Mouse (Mus musculus): ENCODE measurements around the gene Ntn5. TPM values are rescaled to one million over a fixed set of nuclear protein-coding genes. Genes with fewer than 3 reads are reported as not detected.
"Not testable (repeated sequence)": the region's sequence is repeated elsewhere in the genome, so short reads cannot be mapped to it uniquely, and the experiment has no call there.

Ntn5 gene
- total RNA-seq, 2 experiments from 2014 or later = 0.34 TPM; not detected in 1

DNA sequence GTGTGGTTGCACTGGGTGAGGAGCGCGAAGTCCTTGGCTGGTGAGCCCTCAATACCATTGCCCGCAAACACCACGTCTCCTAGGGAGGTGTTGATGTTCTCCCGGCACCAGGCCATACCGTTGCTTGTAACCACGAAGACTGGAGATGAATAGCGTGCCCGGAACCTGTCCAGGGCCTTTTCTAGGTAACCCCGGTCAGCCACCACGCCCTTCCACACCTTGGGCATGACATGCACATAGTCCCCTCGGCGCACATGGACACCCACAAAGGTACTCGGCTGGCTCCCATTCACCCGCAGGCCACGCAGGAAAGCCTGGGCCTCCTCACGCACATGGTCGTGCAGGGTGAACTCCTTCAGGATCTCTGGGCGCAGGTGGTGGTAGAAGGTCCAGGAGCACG is 33.3 kb upstream of the Ntn5 start:
- DNase-seq; intact Hi-C loops (cut with DNase I): not testable (repeated sequence)

- no peak for DNase-seq
- intact Hi-C loops (cut with DNase I) = no loop called here
Measured at GRCm38 (mm10) chr7:45654424-45655047, 29.3 kb upstream of the Ntn5 start.

- intact Hi-C loops (cut with DNase I) = no loop called here
- no peak for DNase-seq
Measured at GRCm38 (mm10) chr7:45660746-45661478, 22.9 kb upstream of the Ntn5 start.

DNA sequence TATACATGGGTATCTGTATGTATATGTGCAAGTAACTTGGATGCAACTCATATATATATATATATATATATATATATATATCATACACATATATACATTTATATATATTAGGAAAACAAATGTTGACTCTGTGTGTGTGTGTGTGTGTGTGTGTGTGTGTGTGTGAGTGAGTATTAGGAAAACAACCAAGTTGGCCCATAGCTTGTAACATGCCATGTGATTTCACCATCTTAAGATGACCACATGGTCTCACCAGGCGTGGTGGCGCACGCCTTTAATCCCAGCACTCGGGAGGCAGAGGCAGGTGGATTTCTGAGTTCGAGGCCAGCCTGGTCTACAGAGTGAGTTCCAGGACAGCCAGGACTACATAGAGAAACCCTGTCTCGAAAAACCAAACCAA is 22.1 kb upstream of the Ntn5 start:
- DNase-seq; intact Hi-C loops (cut with DNase I): not testable (repeated sequence)

GRCm38 (mm10) chr7:45665303-45666138 is 18.3 kb upstream of the Ntn5 start:
- intact Hi-C loops (cut with DNase I) = no loop called here
- DNase-seq = no peak

GRCm38 (mm10) chr7:45666161-45666560 is 17.7 kb upstream of the Ntn5 start, which contains the start of gene Fut2:
TSS of gene Fut2 (minus strand) at chr7:45666394.
- DNase-seq = no peak
- intact Hi-C loops (cut with DNase I) = no loop called here

GRCm38 (mm10) chr7:45667761-45668160 is 16.1 kb upstream of the Ntn5 start:
- intact Hi-C loops (cut with DNase I) = no loop called here
- DNase-seq = no peak

DNA sequence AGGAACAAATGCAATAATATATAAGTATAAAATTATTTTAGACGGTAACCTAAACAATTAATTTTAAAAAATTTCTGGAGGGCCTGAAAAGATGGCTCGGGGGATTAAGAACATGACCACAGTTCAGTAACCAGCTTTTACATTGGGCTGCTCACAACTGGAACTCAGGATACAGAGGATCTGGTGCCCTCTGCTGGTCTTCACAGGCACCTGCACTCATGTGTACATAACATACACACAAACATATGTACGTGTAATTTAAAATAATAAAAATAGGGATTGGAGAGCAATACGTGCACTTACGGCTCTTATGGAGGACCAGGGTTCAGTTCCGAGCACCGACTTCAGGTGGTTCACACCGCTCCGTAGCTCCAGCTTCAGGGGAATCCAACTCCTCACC is 14.9 kb upstream of the Ntn5 start:
- no peak for DNase-seq
- intact Hi-C loops (cut with DNase I) = no loop called here

DNA sequence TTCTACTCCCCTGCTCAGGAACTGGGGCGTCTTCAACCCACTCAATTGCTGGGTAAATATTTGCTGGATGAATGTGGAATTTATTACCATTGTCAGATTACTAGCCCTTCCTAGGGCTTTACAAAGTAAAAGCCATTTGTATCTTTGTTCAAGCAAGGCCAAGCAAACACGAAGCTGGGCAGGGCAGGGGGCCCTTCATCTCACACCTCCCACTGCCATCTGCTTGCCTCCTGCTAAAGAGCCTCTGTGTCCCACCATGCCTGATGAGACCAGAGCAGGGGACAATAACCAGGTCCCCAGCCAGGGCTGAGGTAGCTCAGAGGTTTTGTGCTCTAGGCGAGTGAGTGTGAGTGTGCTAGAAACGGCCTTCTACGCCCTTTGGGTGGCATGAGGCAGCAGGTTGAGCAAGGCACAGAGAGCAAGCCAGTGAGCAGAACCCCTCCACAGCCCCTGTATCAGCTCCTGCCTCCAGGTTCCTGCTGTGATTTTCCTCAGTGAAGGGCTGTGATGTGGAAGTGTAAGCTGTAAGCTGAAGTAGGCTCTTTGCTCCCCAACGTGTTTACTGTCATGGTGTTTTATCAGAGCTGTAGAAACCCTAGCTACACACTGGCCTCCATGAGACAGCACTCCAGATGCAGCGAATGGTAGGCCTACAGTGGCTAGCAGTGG is 6.1 kb upstream of the Ntn5 start:
- no peak for DNase-seq
- intact Hi-C loops (cut with DNase I) = no loop called here

- DNase-seq = no peak
- intact Hi-C loops (cut with DNase I) = no loop called here
Measured at GRCm38 (mm10) chr7:45678513-45678912, 5.3 kb upstream of the Ntn5 start.

GRCm38 (mm10) chr7:45679966-45680621 is 3.7 kb upstream of the Ntn5 start:
- intact Hi-C loops (cut with DNase I) = loop anchor here (10.0 kb wide), 1 partner anchor 85 kb away; no protein-coding TSS in a partner anchor
- DNase-seq = no peak

DNA sequence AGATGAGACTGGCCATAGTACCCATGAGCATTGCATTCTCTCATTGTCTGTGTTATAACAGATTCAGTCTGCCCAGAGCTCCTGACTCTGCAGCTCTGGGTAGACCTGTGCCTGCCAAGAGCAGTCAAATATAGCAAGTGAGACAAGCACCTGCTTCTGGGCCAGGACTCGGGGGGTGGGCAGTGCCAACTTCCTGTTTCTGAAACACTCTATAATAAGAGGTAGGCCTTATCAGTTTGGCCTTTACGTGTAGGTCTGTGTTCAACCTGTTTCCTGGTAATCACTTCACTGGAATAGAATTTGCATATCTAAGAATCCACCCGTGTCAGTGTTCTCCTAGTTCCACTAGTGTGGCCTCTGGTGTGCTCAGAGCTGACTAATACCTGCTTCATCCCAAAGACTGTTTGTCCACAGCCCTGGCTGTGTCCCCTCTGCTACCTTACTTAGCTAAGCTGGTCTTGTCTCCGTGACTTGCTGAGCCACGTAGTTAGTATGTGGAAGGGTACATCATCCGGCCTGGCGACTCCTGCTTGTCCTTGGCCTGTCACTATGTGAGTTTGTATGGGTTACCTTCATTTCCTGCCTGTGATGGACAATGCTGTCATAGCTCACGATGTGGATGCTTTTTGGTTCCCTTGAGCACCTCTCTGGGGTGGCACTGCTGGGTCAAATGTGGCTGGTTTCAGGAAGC is 2.6 kb upstream of the Ntn5 start:
- no peak for DNase-seq
- intact Hi-C loops (cut with DNase I) = loop anchor here (10.0 kb wide), 1 partner anchor 86 kb away; no protein-coding TSS in a partner anchor

DNA sequence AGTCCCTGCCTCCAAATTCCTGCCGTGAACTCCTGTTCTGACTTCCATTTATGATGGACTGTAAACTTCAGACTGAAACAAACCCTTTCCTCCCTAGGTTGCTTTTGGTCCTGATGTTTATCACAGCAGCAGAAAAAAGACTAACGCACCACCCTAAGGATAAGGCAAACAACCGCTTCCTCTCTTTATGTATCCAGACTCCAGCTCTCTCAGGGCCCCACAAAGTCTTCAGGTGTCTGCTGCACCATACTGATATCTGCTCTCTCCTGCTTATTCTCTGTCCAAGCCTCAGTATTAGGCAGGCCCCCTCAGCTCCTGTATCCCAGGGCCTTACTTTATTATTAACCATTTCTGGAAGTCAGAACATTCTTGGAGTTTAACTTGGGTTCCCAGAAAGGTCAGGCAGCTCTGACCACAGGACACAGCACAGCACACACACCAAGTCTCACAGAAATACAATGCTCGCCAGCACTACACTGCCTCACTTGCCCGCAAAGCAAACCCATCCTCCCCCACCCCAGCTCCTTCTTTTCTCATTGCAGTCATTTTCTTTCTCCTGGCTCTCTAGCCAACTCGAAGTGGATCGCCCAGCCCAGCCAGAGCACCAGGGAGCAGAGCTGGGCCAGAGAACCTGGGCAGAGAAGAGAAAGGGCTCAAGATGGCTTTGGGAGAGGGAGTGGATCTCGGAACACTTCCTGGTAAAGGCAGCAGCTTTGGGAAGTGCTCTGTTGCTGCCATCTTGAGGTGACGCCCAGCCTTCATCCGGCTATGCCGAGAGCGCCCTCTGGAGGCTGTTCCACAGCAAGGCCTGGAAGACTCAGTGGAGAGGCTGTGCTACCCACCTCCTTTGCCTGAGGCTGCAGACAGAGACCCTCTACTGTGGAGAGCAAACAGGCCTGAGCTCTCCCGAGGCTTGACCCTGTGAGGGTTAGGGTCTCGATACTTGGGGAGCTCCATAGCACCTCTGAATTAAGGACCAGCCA is 1.4 kb upstream of the Ntn5 start:
- peak; percentile 94 for DNase-seq
- intact Hi-C loops (cut with DNase I) = loop anchor here (10.0 kb wide), 1 partner anchor 88 kb away; no protein-coding TSS in a partner anchor

DNA sequence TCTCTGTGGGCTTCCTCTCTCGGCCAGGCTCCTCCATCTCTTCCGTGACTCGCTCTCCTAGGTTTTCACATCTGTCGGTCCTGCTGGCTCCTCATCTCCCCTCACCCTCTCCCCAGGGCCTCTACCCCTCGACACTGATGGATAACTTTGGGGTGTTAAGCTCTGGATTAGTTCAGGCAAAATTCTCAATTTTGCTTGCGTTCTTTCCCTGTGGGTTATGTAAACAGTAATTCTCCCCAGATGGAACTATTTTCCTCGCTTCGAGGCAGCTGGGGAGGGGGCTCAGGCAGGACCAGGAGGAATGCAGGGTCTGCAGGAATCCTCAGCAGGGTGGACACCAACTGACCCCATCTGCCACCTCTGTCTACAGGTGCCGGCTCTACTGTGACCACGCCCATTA is 2.0 kb downstream of the Ntn5 start:
- intact Hi-C loops (cut with DNase I) = loop anchor here (10.0 kb wide), 1 partner anchor 91 kb away; no protein-coding TSS in a partner anchor
- no peak for DNase-seq

- DNase-seq = no peak
- intact Hi-C loops (cut with DNase I) = loop anchor here (10.0 kb wide), 1 partner anchor 92 kb away; no protein-coding TSS in a partner anchor
Measured at GRCm38 (mm10) chr7:45686841-45687240, 3.0 kb downstream of the Ntn5 start.

GRCm38 (mm10) chr7:45689099-45689498 is 5.3 kb downstream of the Ntn5 start:
- no peak for DNase-seq
- intact Hi-C loops (cut with DNase I) = loop anchor here (10.0 kb wide), 1 partner anchor 94 kb away; no protein-coding TSS in a partner anchor

DNA sequence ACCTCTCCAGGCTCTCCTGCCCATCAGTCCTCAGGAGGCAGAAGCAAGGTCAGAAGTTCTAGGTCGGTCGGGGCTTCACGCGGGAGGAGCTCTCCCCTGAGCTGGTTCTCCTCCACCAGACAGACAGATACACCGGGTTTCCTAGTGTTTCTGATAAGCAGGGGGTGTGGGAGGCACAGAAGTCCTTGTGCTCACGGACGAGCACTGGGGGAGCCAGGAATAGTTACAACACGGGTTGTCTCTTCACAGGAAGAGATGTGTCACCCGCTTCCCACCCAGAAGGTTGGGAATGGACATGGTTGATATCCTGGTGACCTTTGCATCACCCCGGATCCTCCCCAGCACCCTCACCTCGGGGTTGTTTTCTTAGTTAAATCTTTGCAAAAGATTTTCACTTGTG is 6.0 kb downstream of the Ntn5 start:
- intact Hi-C loops (cut with DNase I) = loop anchor here (10.0 kb wide), 1 partner anchor 95 kb away; no protein-coding TSS in a partner anchor
- DNase-seq = no peak

DNA sequence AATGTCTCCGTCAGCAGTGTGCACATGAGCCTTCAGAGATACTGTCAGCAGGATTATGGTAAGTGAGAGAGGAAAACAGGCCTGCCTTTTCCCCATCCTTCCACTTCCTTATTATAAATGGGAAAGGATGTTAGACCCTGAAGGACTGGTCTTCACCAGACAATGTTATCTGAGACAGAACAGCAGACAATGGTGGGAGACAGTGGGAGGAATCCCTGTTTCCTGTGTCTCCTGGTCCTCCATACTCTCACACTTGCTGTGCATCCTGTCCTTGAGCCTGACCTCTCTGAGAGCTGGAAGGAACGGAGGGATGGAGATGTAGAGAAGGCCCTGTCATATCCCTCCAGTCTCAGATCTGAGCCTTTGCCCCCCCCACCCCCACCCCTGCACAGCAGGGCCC is 8.5 kb downstream of the Ntn5 start:
- DNase-seq = no peak
- intact Hi-C loops (cut with DNase I) = no loop called here
